ENCODE assay signal across 36 mouse cellular contexts in genomic region chr2:173202924-173203689, GRCm38 (mm10). TPM values are rescaled to one million over a fixed set of nuclear protein-coding genes. Genes with fewer than 3 reads are reported as not detected.
DNase-seq lines count a peak whose midpoint lies in the region; ATAC-seq lines count a peak whose summit lies in the region.
"Had no signal": no experiment of that assay in that cellular context is flagged by ENCODE, and none has a peak within 500 bp of the region (broad histone marks: within the 10 kb centered on the region; RNA-seq: fewer than 3 reads in every experiment).

No protein-coding gene starts in this region.

- H3K4me2 ChIP-seq in limb, embryonic 11.5 days (ENCODE audit: low read depth, severe bottlenecking): no peak overlapping the region
- H3K4me2 ChIP-seq in neural tube, embryonic 14.5 days (ENCODE audit: low read depth, low read length): no peak overlapping the region
- H3K4me2 ChIP-seq in neural tube, embryonic 15.5 days: no peak overlapping the region
- H3K4me2 ChIP-seq: embryonic facial prominence, embryonic 15.5 days; forebrain, embryonic 15.5 days; heart, embryonic 13.5 days; liver, embryonic 15.5 days; lung, embryonic 15.5 days; midbrain, embryonic 11.5 days had no signal

- peak; percentile 68 for DNase-seq in heart, embryonic 10.5 days (ENCODE audit: low spot score)
- DNase-seq in heart, adult 18-20 months: no peak
- DNase-seq in limb, embryonic 11.5 days (ENCODE audit: low spot score): peak; percentile 18
- no peak for DNase-seq in limb, embryonic 10.5 days (ENCODE audit: low spot score)
- DNase-seq in ZHBTc4 (ENCODE audit: low read depth, low spot score): peak; percentile 28
- no peak for DNase-seq in right cerebral cortex, adult 2 months (ENCODE audit: low spot score in 2 of 2)
- DNase-seq: adrenal gland, postnatal 25 days; cerebellum, adult 11-12 months; cerebellum, adult 9-11 months; gastrocnemius, adult 2 months; heart, postnatal 10 days; kidney, adult 2 months; kidney, postnatal 36 days; right cerebral cortex, adult 18-20 months; right cerebral cortex, postnatal 4 days; thymus, postnatal 14 days had no signal

- H3K27ac ChIP-seq in heart, embryonic 10.5 days: no peak overlapping the region
- no peak overlapping the region for H3K27ac ChIP-seq in limb, embryonic 11.5 days (replicated peaks; ENCODE audit: low read depth, low read length)
- no peak overlapping the region for H3K27ac ChIP-seq in limb, embryonic 10.5 days
- H3K27ac ChIP-seq in neural tube, embryonic 14.5 days (ENCODE audit: low read depth, low read length): 0 out of 2 replicates have a peak overlapping the region, but pooled peaks have one; percentile 16
- no peak overlapping the region for H3K27ac ChIP-seq in neural tube, embryonic 15.5 days (replicated peaks)
- H3K27ac ChIP-seq: embryonic facial prominence, embryonic 15.5 days; forebrain, embryonic 15.5 days; gastrocnemius, adult 2 months; heart, adult 2 months; heart, embryonic 13.5 days; layer of hippocampus, adult 2 months; left cerebral cortex, adult 2 months; liver, embryonic 15.5 days; lung, embryonic 15.5 days had no signal

- 87% methylated on average over 19 of the region's 19 CpGs for WGBS in heart, embryonic 10.5 days
- 90% methylated on average over 19 of the region's 19 CpGs for WGBS in limb, embryonic 11.5 days
- 91% methylated on average over 19 of the region's 19 CpGs for WGBS in limb, embryonic 10.5 days
- 72% methylated on average over 19 of the region's 19 CpGs for WGBS in neural tube, embryonic 14.5 days
- 73% methylated on average over 19 of the region's 19 CpGs for WGBS in neural tube, embryonic 15.5 days

- no peaks in the 10 kb centered on the region for H3K36me3 ChIP-seq in heart, embryonic 10.5 days
- H3K36me3 ChIP-seq in limb, embryonic 11.5 days (ENCODE audit: control insufficient read depth, insufficient read depth, low read length): no peaks in the 10 kb centered on the region
- no peaks in the 10 kb centered on the region for H3K36me3 ChIP-seq in limb, embryonic 10.5 days
- H3K36me3 ChIP-seq in neural tube, embryonic 14.5 days (ENCODE audit: control insufficient read depth, insufficient read depth, low read length): no peaks in the 10 kb centered on the region
- H3K36me3 ChIP-seq in neural tube, embryonic 15.5 days: no peaks in the 10 kb centered on the region
- H3K36me3 ChIP-seq: embryonic facial prominence, embryonic 15.5 days; forebrain, embryonic 15.5 days; heart, embryonic 13.5 days; liver, embryonic 15.5 days; lung, embryonic 15.5 days had no signal

- 0 out of 2 replicates have a peak, but pooled peaks cover under 1% of the 10 kb centered on the region for H3K27me3 ChIP-seq in heart, embryonic 10.5 days (ENCODE audit: insufficient read depth, poor library complexity, severe bottlenecking)
- H3K27me3 ChIP-seq in limb, embryonic 11.5 days (ENCODE audit: control insufficient read depth, insufficient read depth, low read length): no peaks in the 10 kb centered on the region
- no peaks in the 10 kb centered on the region for H3K27me3 ChIP-seq in limb, embryonic 10.5 days (ENCODE audit: low read depth, poor library complexity, severe bottlenecking)
- no peaks in the 10 kb centered on the region for H3K27me3 ChIP-seq in neural tube, embryonic 14.5 days (ENCODE audit: control insufficient read depth, insufficient read depth, low read length)
- no peaks in the 10 kb centered on the region for H3K27me3 ChIP-seq in neural tube, embryonic 15.5 days (replicated peaks)
- H3K27me3 ChIP-seq: embryonic facial prominence, embryonic 15.5 days; forebrain, embryonic 15.5 days; liver, embryonic 15.5 days; lung, embryonic 15.5 days had no signal

- H3K9me3 ChIP-seq in heart, embryonic 10.5 days: no peaks in the 10 kb centered on the region
- no peaks in the 10 kb centered on the region for H3K9me3 ChIP-seq in limb, embryonic 11.5 days (ENCODE audit: control insufficient read depth, low read length)
- H3K9me3 ChIP-seq in limb, embryonic 10.5 days (replicated peaks): no peaks in the 10 kb centered on the region
- no peaks in the 10 kb centered on the region for H3K9me3 ChIP-seq in neural tube, embryonic 14.5 days (ENCODE audit: control insufficient read depth, low read length)
- no peaks in the 10 kb centered on the region for H3K9me3 ChIP-seq in neural tube, embryonic 15.5 days (replicated peaks)
- H3K9me3 ChIP-seq: embryonic facial prominence, embryonic 15.5 days; heart, embryonic 13.5 days; liver, embryonic 15.5 days; lung, embryonic 15.5 days had no signal

- H3K4me3 ChIP-seq in heart, embryonic 10.5 days: no peak overlapping the region
- no peak overlapping the region for H3K4me3 ChIP-seq in limb, embryonic 11.5 days (ENCODE audit: low read depth, low read length)
- H3K4me3 ChIP-seq in limb, embryonic 10.5 days: no peak overlapping the region
- H3K4me3 ChIP-seq in neural tube, embryonic 14.5 days (ENCODE audit: low read depth, low read length): no peak overlapping the region
- H3K4me3 ChIP-seq in neural tube, embryonic 15.5 days (replicated peaks): no peak overlapping the region
- H3K4me3 ChIP-seq: embryonic facial prominence, embryonic 15.5 days; forebrain, embryonic 15.5 days; gastrocnemius, adult 2 months; heart, adult 2 months; heart, embryonic 13.5 days; layer of hippocampus, adult 2 months; left cerebral cortex, adult 2 months; liver, embryonic 15.5 days; lung, embryonic 15.5 days; myocyte had no signal

- H3K4me1 ChIP-seq in heart, embryonic 10.5 days: no peaks in the 10 kb centered on the region
- H3K4me1 ChIP-seq in limb, embryonic 11.5 days (ENCODE audit: control insufficient read depth, insufficient read depth, low read length): no peaks in the 10 kb centered on the region
- no peaks in the 10 kb centered on the region for H3K4me1 ChIP-seq in limb, embryonic 10.5 days
- H3K4me1 ChIP-seq in neural tube, embryonic 14.5 days (ENCODE audit: control insufficient read depth, insufficient read depth, low read length): no peaks in the 10 kb centered on the region
- no peaks in the 10 kb centered on the region for H3K4me1 ChIP-seq in neural tube, embryonic 15.5 days
- H3K4me1 ChIP-seq: embryonic facial prominence, embryonic 15.5 days; forebrain, embryonic 15.5 days; heart, embryonic 13.5 days; liver, embryonic 15.5 days; lung, embryonic 15.5 days had no signal

- no peak for ATAC-seq in limb, embryonic 11.5 days (ENCODE audit: insufficient number of reproducible peaks, low FRiP score, low TSS enrichment, low read depth)
- peak; percentile 49 for ATAC-seq in neural tube, embryonic 14.5 days (ENCODE audit: low read depth)
- no peak for ATAC-seq in neural tube, embryonic 15.5 days (ENCODE audit: low FRiP score)
- ATAC-seq: CD4-positive, CD25-positive, alpha-beta regulatory T cell, adult 4 months; forebrain, embryonic 15.5 days; inflammation-experienced regulatory T-cells, adult 6 months; midbrain, embryonic 16.5 days had no signal

- H3K9ac ChIP-seq in limb, embryonic 11.5 days (ENCODE audit: low read length): no peak overlapping the region
- no peak overlapping the region for H3K9ac ChIP-seq in neural tube, embryonic 14.5 days (replicated peaks; ENCODE audit: low read depth, low read length)
- no peak overlapping the region for H3K9ac ChIP-seq in neural tube, embryonic 15.5 days (replicated peaks)
- H3K9ac ChIP-seq: embryonic facial prominence, embryonic 15.5 days; forebrain, embryonic 15.5 days; heart, embryonic 13.5 days; liver, embryonic 15.5 days; lung, embryonic 15.5 days had no signal

RNA-seq across cellular contexts. Expression of gene Zbp1, which starts 15.6 kb away (rescaled TPM):
- polyA plus RNA-seq in heart, embryonic 10.5 days (2016; fragmentation: Nextera tagmentation; extraction: Ambion mirVana): not detected in 2 replicates
- 1 to 10 TPM in 1 of 2 experiments, under 1 TPM in 1; 0.90 to 1.3 TPM for total RNA-seq in heart, adult 18-20 months (2021)
- not detected in 2 replicates for polyA plus RNA-seq in limb, embryonic 11.5 days (2014; fragmentation: Nextera tagmentation; extraction: Ambion mirVana)
- polyA plus RNA-seq in limb, embryonic 10.5 days (2016; fragmentation: Nextera tagmentation; extraction: Ambion mirVana): not detected in 2 replicates
- polyA plus RNA-seq in neural tube, embryonic 14.5 days (2014; fragmentation: Nextera tagmentation; extraction: Ambion mirVana): 0.12 TPM in 1 of 2 replicates, not detected in the other
- 0.08 and 3.6 TPM in 2 replicates for polyA plus RNA-seq in neural tube, embryonic 15.5 days (2015; fragmentation: Nextera tagmentation; extraction: Ambion mirVana)
- total RNA-seq: gastrocnemius, adult 2 months; layer of hippocampus, postnatal 14 days; left cerebral cortex, postnatal 25 days had no signal
- polyA plus RNA-seq: midbrain, embryonic 16.5 days had no signal

RNA-seq across cellular contexts. Expression of gene Pck1, which starts 50.3 kb away (rescaled TPM):
- not detected in 2 replicates for polyA plus RNA-seq in heart, embryonic 10.5 days (2016; fragmentation: Nextera tagmentation; extraction: Ambion mirVana)
- 100 to 1,000 TPM in 1 of 2 experiments, 10 to 100 TPM in 1; 12.3 to 112 TPM for total RNA-seq in heart, adult 18-20 months (2021)
- polyA plus RNA-seq in limb, embryonic 11.5 days (2014; fragmentation: Nextera tagmentation; extraction: Ambion mirVana): 0.05 and 0.23 TPM in 2 replicates
- polyA plus RNA-seq in limb, embryonic 10.5 days (2016; fragmentation: Nextera tagmentation; extraction: Ambion mirVana): not detected in 2 replicates
- polyA plus RNA-seq in neural tube, embryonic 14.5 days (2014; fragmentation: Nextera tagmentation; extraction: Ambion mirVana): 0.07 and 0.13 TPM in 2 replicates
- polyA plus RNA-seq in neural tube, embryonic 15.5 days (2015; fragmentation: Nextera tagmentation; extraction: Ambion mirVana): 0.34 TPM in 1 of 2 replicates, not detected in the other
- total RNA-seq: hematopoietic stem cell, adult 5-6 weeks; layer of hippocampus, adult 2 months; layer of hippocampus, postnatal 14 days; left cerebral cortex, postnatal 25 days; megakaryocyte progenitor cell, adult 5-6 weeks; neutrophil, adult 5-6 weeks had no signal
- polyA plus RNA-seq: CD4-positive, CD25-positive, alpha-beta regulatory T cell, adult 4 months; embryonic facial prominence, embryonic 15.5 days; forebrain, embryonic 15.5 days; inflammation-experienced regulatory T-cells, adult 6 months; midbrain, embryonic 11.5 days; midbrain, embryonic 16.5 days; myocyte had no signal

Comparison
In these comparisons a context has a peak if more than half of its experiments do, and no peak if none do; other contexts are left out.
1. DNase-seq: peak in heart, embryonic 10.5 days (single experiment), limb, embryonic 11.5 days (single experiment) and ZHBTc4 (single experiment); none in heart, adult 18-20 months (0 of 2), limb, embryonic 10.5 days (single experiment) and right cerebral cortex, adult 2 months (0 of 2).